Mouse (Mus musculus) ES-Bruce4 (cell line): ENCODE data around the gene Wfdc1. TPM values are rescaled to one million over a fixed set of nuclear protein-coding genes. Genes with fewer than 3 reads are reported as not detected.

Source experiments
- H3K27ac ChIP-seq: 2 replicates; pipeline ENCODE4 v1.5.1; 2012; ENCODE audit warnings: low read length, inconsistent platforms; ENCODE audit not compliant: insufficient read depth
- H3K27me3 ChIP-seq: 2 replicates; pipeline ENCODE4 v1.6.1; 2012; ENCODE audit warnings: mild to moderate bottlenecking, low read length, inconsistent platforms; ENCODE audit not compliant: control insufficient read depth, poor library complexity, insufficient read depth, severe bottlenecking
- H3K36me3 ChIP-seq: 2 replicates; pipeline ENCODE4 v1.6.1; 2012; ENCODE audit warnings: inconsistent platforms, mild to moderate bottlenecking, low read length, moderate library complexity; ENCODE audit not compliant: control insufficient read depth, poor library complexity, insufficient read depth, severe bottlenecking
- H3K4me1 ChIP-seq: one replicate; pipeline ENCODE4 v1.8.1; 2011; ENCODE audit warnings: low read length; ENCODE audit not compliant: control insufficient read depth, insufficient read depth
- H3K4me3 ChIP-seq: 2 replicates; pipeline ENCODE4 v1.5.1; 2011; ENCODE audit warnings: low read depth, mild to moderate bottlenecking, low read length
- H3K9ac ChIP-seq: 2 replicates; pipeline ENCODE4 v1.6.1; 2012; ENCODE audit warnings: low read depth, mild to moderate bottlenecking, inconsistent platforms; ENCODE audit not compliant: poor library complexity, severe bottlenecking
- H3K9me3 ChIP-seq: replicated peaks from 2 replicates; pipeline ENCODE4 v1.6.1; 2012; ENCODE audit warnings: mild to moderate bottlenecking, low read length, inconsistent platforms; ENCODE audit not compliant: control insufficient read depth, poor library complexity, insufficient read depth, severe bottlenecking
- CTCF ChIP-seq: IDR thresholded peaks from one replicate; pipeline ENCODE4 v1.8.1; 2011; ENCODE audit warnings: low read depth, low read length
- EP300 ChIP-seq: IDR thresholded peaks from 2 replicates; pipeline ENCODE4 v1.6.1; 2011; ENCODE audit warnings: low read depth, low read length; ENCODE audit not compliant: insufficient read depth
- POLR2A ChIP-seq: IDR thresholded peaks from one replicate; pipeline ENCODE4 v1.8.1; 2011; ENCODE audit warnings: low read length; ENCODE audit not compliant: insufficient read depth
- polyA plus RNA-seq: library from polyadenylated mRNA; stranded (reverse); fragments of >200 nt; gene quantifications from 2 replicates; pipeline ENCODE4 v1.2.4, GENCODE M21; 2011; ENCODE audit warnings: low read depth; ENCODE audit not compliant: missing spikeins, insufficient read depth, insufficient read length

The Wfdc1 gene
- polyA plus RNA-seq, 1 experiment, result not detected

GRCm38 (mm10) chr8:119656709-119657464, 9.3 kb upstream of the Wfdc1 start:
- Histone ChIP-seq H3K9me3 (no peaks in the 10 kb centered on the region), H3K27me3 (no peaks in the 10 kb centered on the region), H3K4me3 (no peak overlapping the region), H3K27ac (no peak overlapping the region), H3K36me3 (no peaks in the 10 kb centered on the region), H3K4me1 (no peaks in the 10 kb centered on the region), H3K9ac (no peak overlapping the region)
- TF ChIP-seq CTCF (peak; percentile 71), POLR2A (no peak), EP300 (no peak)

- H3K36me3 ChIP-seq, result no peaks in the 10 kb centered on the region
- no peak overlapping the region for H3K9ac ChIP-seq
- H3K27me3 ChIP-seq, result no peaks in the 10 kb centered on the region
- no peak overlapping the region for H3K27ac ChIP-seq
- TF ChIP-seq CTCF, result no peak
- no peak for TF ChIP-seq POLR2A
- no peak for TF ChIP-seq EP300
- H3K4me1 ChIP-seq, result no peaks in the 10 kb centered on the region
- H3K4me3 ChIP-seq, result no peak overlapping the region
- no peaks in the 10 kb centered on the region for H3K9me3 ChIP-seq
Observed at GRCm38 (mm10) chr8:119661081-119661480, 5.1 kb upstream of the Wfdc1 start.

GRCm38 (mm10) chr8:119661892-119662291, 4.3 kb upstream of the Wfdc1 start:
- no peaks in the 10 kb centered on the region for H3K9me3 ChIP-seq
- H3K36me3 ChIP-seq, result no peaks in the 10 kb centered on the region
- H3K27me3 ChIP-seq, result no peaks in the 10 kb centered on the region
- H3K4me1 ChIP-seq, result no peaks in the 10 kb centered on the region
- no peak overlapping the region for H3K9ac ChIP-seq
- H3K4me3 ChIP-seq, result no peak overlapping the region
- no peak for TF ChIP-seq CTCF
- no peak for TF ChIP-seq POLR2A
- TF ChIP-seq EP300, result no peak
- no peak overlapping the region for H3K27ac ChIP-seq

GRCm38 (mm10) chr8:119663440-119663839, 2.7 kb upstream of the Wfdc1 start:
- Histone ChIP-seq H3K36me3 (no peaks in the 10 kb centered on the region), H3K9me3 (no peaks in the 10 kb centered on the region), H3K9ac (no peak overlapping the region), H3K27me3 (no peaks in the 10 kb centered on the region), H3K4me3 (no peak overlapping the region), H3K4me1 (no peaks in the 10 kb centered on the region), H3K27ac (no peak overlapping the region)
- TF ChIP-seq EP300, result no peak
- no peak for TF ChIP-seq CTCF
- no peak for TF ChIP-seq POLR2A

GRCm38 (mm10) chr8:119665270-119665669, 895 bp upstream of the Wfdc1 start:
- Histone ChIP-seq H3K4me1 (no peaks in the 10 kb centered on the region), H3K27ac (no peak overlapping the region), H3K9me3 (no peaks in the 10 kb centered on the region), H3K36me3 (no peaks in the 10 kb centered on the region), H3K9ac (no peak overlapping the region), H3K27me3 (no peaks in the 10 kb centered on the region), H3K4me3 (no peak overlapping the region)
- no peak for TF ChIP-seq POLR2A
- no peak for TF ChIP-seq EP300
- TF ChIP-seq CTCF, result no peak

GRCm38 (mm10) chr8:119668447-119668846, 2.3 kb downstream of the Wfdc1 start:
- H3K9me3 ChIP-seq, result no peaks in the 10 kb centered on the region
- no peak overlapping the region for H3K27ac ChIP-seq
- H3K36me3 ChIP-seq, result no peaks in the 10 kb centered on the region
- no peak overlapping the region for H3K4me3 ChIP-seq
- no peak overlapping the region for H3K9ac ChIP-seq
- no peak for TF ChIP-seq EP300
- TF ChIP-seq POLR2A, result no peak
- TF ChIP-seq CTCF, result no peak
- no peaks in the 10 kb centered on the region for H3K27me3 ChIP-seq
- no peaks in the 10 kb centered on the region for H3K4me1 ChIP-seq
